ENCODE assay signal across 24 mouse cellular contexts in genomic region chr10:122980123-122980522, GRCm38 (mm10).
"Had no signal": no experiment of that assay in that cellular context is flagged by ENCODE, and none has a peak within 500 bp of the region (broad histone marks: within the 10 kb centered on the region; RNA-seq: fewer than 3 reads in every experiment).

No protein-coding gene starts in this region.

- H3K27me3 ChIP-seq: limb, embryonic 13.5 days; liver, embryonic 12.5 days; liver, embryonic 15.5 days; lung, embryonic 15.5 days; megakaryocyte, embryonic 14.5 days; midbrain, embryonic 13.5 days; neural tube, embryonic 12.5 days; neural tube, embryonic 15.5 days had no signal

- H3K4me3 ChIP-seq: layer of hippocampus, adult 2 months; limb, embryonic 13.5 days; liver, embryonic 12.5 days; liver, embryonic 15.5 days; lung, embryonic 15.5 days; megakaryocyte, embryonic 14.5 days; midbrain, embryonic 10.5 days; midbrain, embryonic 13.5 days; neural tube, embryonic 12.5 days; neural tube, embryonic 15.5 days had no signal

- H3K27ac ChIP-seq: kidney, postnatal 0 days; layer of hippocampus, adult 2 months; limb, embryonic 13.5 days; liver, embryonic 12.5 days; liver, embryonic 15.5 days; lung, embryonic 15.5 days; midbrain, embryonic 10.5 days; midbrain, embryonic 13.5 days; neural tube, embryonic 12.5 days; neural tube, embryonic 15.5 days; stomach, postnatal 0 days had no signal

- ATAC-seq: midbrain, embryonic 13.5 days; midbrain, embryonic 16.5 days had no signal

- H3K4me2 ChIP-seq: limb, embryonic 13.5 days; liver, embryonic 12.5 days; liver, embryonic 15.5 days; lung, embryonic 15.5 days; midbrain, embryonic 13.5 days; neural tube, embryonic 12.5 days; neural tube, embryonic 15.5 days had no signal

- DNase-seq: kidney, adult 2 months; kidney, postnatal 25 days; layer of hippocampus, adult 9-11 months; liver; lung, adult 18-20 months; lung, postnatal 10 days; lung, postnatal 36 days; right cerebral cortex, adult 18-20 months; right cerebral cortex, postnatal 14 days; right cerebral cortex, postnatal 4 days; thymus, postnatal 25 days had no signal

- H3K9me3 ChIP-seq: liver, embryonic 12.5 days; liver, embryonic 15.5 days; lung, embryonic 15.5 days; midbrain, embryonic 10.5 days; midbrain, embryonic 13.5 days; neural tube, embryonic 12.5 days; neural tube, embryonic 15.5 days had no signal

- H3K9ac ChIP-seq: limb, embryonic 13.5 days; liver, embryonic 12.5 days; liver, embryonic 15.5 days; lung, embryonic 15.5 days; midbrain, embryonic 13.5 days; neural tube, embryonic 12.5 days; neural tube, embryonic 15.5 days had no signal
